Mouse (Mus musculus) adrenal gland, adult (tissue): ENCODE measurements at regions not wholly inside any gene's neighbourhood (a gene's known extent, or its start where the extent isn't known, plus 50 kb on each side); places are given as distances from the start of the nearest gene placed in this dataset.
A peak's percentile ranks its signal among the peaks of the same experiment; 100 is the strongest.

Experiments used
- DNase-seq, 2 experiments: peaks; one replicate each; pipeline ENCODE4 v3.0.0; 2022 to 2023; ENCODE audit warnings: low spot score in 1 of 2; ENCODE audit not compliant: inconsistent age in 2 of 2

DNA sequence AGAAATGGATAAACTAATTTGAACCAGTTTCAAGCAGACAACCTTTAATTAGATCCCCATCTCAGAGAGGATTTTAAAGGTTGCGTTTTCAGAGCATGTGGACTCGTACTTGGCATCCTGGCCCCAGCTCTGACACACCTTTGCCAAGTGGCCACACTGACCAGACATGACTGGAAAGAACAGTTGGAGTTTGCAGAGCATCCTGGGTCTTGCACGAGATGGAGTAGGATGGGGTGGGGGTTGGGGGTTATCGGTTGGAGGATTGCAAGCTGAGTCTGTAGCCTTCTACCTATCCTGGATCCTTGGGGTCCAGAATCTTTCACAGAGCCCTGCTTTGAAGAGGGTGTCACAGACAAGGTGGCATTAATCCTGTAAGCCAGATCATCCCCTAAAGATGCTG is 550.9 kb upstream of the Mgmt start:
- no peak for DNase-seq

DNA sequence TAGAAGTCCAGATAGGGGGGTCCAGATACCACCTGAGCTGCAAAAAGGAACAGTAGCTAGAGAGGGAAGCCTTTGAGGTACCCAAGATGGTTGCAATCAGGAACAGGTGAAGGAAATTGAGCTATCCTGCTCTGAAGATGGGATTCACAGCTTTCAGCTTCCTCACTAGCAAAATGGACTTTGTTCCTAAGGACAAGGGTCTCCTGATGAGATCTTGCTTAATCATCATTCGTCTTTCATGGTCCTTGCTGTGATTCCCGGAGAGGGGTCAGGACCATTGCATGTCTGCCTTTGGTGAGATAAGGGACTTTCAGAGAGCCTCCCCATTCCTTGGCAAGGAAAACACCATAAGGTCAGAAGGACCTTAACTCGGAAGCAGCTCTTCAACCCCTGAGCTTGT is 549.4 kb upstream of the Mgmt start:
- no peak for DNase-seq

DNA sequence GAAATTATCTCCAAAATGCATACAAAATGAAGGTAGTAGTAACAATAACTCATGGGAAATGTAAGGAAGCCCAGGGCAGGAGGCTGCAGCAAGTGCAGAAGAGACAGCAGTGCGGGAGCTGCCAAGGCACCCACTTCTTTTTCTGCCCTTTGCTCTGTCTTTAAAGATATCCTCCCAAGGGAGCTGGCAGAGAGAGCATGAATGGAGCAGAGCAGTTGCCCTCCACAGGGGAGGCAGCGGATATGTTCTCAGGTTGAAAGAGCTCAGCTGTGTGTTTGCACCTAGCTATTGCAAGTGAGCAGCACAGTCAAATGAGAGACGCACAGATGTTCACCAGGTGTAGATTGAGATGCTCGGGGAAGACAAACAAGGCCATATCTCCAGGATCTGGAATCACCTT is 547.9 kb upstream of the Mgmt start:
- no peak for DNase-seq

DNA sequence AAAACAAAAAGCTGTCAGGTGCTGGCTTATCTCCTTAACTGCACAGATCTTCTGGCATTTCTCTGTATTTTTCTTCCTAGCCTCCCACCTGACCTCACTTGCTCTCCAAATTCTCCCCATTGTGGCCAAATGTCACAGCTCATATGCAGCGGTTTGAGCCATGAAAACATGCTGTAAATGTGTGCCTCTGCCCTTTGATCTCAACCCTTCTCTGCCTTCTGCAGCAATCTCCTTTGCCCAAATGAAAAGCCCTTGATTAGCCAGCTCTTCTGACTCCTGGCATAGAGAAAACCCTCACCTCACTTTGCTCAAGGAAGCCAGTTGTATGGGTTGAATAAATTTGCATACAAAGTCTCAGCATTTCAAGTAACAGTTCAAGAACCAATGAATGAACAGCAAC is 546.1 kb upstream of the Mgmt start:
- DNase-seq = no peak

DNA sequence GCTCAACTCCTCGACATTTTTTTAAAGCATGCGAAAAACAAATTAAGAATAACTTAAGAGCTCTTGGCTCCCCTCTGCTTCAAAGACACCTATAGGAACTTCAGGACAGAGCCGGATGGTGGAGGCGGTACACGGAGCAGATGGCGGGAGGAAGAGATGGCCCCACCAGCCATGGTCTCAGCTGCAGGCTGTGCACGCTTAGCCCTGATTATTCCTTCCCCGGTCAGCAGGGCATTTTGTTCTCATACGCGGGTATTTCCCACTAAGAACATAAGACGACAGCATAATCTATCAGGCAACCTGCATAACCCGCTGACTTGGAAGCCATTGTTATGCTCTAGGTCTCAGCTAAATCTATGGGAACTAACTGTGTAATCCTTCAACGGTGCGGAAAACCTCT is 544.8 kb upstream of the Mgmt start:
- no peak for DNase-seq

DNA sequence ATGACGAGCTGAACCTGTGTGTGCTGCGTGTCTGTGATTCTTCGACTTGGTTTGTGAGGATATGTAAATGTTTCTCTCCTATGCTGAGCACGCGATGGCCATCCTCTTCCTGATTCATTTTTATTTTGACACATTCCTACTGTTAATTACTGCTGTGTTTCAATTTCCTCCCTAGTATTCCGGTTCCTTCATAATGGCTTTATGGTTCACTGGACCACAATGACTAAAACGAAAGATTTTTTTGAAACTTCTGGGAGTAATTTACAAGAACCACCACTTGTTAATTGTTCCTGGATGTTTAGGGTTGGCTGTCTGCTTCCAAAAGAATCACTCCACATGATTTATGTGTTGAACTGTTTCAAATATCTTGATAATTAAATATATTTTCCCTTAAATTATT is 537.4 kb upstream of the Mgmt start:
- no peak for DNase-seq

DNA sequence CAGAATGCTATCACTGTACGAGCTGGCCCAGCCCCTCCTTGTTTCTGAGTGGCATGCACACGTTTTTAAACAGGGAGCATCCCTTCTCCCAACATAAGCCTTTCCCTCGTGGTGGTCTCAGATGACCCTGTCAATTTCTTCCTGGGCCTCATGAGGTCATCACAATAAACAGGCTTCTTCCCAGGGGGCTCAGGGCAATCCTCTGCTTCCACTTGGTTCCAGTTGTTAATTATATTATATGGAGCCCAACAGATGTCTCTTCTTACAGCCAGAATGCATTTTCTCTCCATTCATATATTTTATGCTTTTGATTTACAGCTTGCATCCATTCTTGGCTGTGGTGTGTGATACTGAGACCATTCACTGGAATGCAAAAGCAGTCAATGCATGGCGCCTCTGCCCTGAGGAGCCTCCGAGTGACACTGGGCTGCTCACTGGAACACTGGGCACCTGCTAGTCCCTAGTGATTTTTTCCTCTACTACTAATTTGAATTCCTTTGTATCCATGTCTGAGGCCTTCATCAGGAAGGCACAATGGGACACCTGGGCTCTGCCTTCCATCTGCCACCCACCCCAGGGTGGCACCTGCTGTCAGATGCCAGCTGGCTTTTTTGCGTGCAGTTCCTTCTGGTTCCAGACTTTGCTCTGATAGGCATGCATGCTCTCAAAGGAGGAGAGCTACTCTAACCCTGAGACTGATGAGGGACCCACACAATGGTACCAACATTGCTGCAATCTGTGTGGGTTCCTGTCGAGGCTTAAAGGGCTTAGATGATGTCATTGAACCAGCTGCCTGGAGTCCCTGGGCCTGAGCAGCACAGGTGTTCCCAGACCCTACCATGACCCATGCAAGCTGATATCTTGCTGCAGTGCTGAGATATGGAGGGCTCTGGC is 528.8 kb upstream of the Mgmt start:
- no peak for DNase-seq

DNA sequence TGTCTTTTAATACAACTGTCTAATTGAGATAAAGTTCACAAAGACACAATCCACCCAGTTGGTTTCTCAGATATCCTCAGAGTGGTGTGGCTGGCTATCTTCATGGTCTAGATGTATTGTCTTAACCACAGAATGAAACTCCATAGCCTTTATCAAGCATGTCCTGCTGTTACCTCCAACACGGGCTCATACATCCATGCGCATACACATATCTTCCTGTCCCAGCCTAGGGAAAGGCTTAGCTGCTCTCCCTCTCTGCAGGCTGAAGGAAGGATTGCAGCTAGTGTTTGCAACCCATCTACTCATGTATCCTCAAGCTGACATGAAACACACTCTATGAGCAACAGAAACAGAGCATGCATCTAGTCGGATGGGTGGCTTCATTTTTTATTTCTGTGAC is 517.2 kb upstream of the Mgmt start:
- no peak for DNase-seq

DNA sequence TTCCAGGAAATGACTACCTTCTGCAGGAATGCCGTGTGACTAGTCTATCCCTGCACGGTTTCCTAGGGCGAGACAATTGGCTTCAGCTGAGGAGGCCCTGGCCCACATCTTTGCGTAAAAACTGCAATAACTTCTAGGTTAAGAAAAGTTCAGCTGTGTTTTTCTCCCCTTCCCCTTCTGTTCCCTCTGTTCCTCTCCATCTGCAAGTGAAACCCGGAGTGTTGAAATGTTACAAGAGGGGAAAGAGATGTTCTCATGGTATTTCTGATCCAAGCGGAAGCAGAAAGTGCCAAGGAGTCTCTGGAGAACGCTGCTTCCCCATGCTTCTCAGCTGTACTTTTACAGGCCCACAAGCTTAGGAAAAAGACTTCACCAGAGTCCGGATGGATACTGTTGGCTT is 516.7 kb upstream of the Mgmt start:
- peak in 1 of 2 experiments; percentile 23 for DNase-seq

DNA sequence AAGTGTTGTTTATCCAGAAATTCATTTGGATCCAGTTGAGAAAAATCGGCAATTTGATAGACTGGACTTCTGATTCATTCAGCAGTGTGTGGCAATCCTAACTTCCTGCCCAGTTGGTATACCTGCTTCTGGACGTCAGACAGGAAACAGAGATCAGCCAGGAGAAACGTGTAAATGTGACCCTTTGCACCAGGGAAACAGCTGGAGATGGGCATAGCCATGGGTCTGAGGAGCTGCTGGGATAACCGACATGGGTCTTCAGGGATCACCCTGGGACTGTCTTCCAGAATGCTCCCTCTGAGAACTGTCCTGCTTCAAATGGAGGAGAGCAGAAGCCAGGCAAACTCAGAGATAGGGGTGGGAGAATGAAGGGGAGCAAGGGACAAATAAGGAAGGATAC is 516.1 kb upstream of the Mgmt start:
- DNase-seq = no peak

DNA sequence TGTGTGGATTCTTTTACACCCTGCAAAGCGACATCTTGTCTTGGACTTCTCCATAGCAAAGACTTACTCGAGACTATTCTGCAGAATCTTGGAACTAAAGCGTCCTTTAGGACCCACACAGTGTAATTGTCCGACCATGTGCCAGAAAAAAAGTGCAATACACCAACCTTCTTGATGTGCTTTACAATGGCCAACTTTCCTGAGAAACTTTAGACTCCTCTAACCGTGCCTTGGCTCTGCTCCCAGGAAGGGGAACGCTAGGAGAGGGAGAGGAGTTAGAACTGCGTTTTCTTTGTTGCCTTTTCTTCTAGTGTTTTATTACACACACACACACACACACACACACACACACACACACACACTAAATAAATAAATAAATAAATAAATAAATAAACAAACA is 515.1 kb upstream of the Mgmt start:
- DNase-seq = no peak

DNA sequence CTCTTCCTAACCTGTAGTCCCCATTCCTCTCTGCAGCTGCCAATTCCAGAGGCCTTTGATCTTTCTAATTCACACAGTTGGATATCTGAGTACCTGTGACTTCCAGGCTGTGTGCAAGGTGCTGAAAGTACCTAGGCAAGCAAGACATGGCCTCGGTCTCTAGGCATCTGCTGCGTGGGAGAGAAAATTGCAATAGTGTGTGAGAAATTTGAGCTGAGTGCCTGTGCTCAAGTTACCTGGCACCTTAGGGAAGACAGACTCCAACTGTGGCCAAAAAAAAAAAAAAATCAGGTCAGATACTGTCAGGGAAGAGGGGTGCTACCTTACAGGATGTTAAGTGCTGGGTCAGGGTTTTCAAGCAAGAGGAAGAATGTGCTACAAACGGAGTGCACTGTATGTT is 514.7 kb upstream of the Mgmt start:
- no peak for DNase-seq

DNA sequence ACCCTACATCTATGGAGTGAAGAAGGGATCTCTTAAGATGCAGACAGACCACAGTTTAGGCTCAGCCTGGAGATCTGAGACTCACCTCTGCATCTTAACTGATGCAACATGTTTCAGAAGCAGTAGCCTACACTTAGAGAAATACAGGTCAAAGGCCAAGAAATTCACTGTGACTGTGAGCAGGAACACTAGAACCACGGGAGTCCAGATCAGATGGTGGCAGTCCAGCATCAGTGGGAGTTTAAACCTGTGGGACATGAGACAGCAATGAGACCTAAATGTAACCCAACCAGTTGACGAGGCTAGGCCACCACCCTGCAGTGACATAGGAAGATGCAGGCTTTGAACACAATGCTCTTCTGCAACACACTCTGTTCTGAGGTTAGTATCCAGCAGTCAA is 511.1 kb upstream of the Mgmt start:
- no peak for DNase-seq

DNA sequence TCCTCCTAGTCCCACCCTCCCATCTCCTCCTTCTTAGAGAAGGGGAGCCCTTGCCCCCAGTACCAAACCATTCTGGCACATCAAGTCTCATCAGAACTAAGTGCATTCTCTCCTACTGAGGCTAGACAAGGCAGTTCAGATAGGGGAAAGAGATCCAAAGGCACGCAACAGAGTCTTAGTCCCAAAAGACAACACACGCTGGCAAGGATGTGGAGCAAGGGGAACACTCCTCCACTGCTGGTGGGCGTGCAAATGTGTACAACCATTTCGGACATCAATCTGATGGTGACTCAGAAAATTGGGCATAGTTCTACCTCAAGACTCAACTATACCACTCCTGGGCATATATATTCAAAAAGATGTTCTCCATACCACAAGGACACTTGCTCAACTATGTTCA is 506.7 kb upstream of the Mgmt start:
- DNase-seq = no peak

DNA sequence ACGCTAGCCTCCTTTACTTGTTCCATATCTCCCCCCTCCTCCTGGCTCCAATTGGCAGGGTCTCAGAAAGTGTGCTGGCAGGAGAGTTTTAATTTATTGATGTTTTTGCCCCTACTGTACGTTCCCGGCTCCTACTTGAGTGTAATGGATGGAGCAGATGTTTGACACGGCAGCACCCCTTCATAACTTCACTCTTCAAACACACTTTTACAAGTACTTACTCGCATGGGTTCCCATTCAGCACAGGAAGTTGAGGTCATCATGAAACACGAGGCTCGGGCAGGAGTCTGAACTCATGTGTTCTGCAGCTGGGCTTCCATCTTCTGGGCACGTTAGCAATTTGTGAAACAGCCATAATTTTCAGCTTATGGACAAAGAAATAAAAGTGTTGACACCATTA is 504.3 kb upstream of the Mgmt start:
- DNase-seq = no peak

DNA sequence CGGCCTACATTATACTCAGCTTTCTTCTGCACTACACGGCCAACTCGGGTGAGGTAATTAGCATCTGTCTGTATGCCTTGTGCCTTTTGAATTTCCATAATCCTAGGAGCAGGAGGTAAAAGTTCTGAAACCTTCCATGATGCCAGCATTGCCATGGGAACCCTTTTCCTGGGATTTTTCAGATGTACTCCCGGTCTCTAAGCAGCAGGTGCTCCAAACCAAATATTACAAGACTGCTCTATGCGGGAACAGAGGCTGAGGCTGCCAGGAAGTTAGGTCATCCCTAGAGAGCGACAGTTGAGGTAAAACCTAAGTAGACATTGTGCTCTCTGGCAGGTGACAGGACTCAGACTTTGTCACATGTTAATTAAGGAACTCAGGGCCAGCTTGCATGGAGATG is 501.0 kb upstream of the Mgmt start:
- no peak for DNase-seq

DNA sequence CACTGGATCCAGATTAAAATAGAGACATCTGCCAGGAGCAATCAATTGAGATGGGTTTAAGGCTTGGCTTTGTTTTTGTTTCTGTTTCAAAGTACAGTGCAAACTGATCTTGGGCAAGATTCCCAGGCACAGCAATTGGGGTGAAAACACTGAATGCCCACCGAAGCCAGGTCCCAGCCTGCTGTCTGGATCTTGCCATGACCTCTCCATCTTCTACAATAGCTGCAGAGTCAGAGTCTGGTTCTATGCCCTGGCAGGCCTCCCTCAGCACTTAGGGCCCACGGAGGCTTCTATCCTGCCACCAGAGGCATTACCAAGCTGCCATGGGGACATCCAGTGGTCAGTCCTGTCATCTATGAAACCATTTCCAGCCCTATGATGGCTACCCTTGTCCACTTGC is 498.6 kb upstream of the Mgmt start:
- no peak for DNase-seq

DNA sequence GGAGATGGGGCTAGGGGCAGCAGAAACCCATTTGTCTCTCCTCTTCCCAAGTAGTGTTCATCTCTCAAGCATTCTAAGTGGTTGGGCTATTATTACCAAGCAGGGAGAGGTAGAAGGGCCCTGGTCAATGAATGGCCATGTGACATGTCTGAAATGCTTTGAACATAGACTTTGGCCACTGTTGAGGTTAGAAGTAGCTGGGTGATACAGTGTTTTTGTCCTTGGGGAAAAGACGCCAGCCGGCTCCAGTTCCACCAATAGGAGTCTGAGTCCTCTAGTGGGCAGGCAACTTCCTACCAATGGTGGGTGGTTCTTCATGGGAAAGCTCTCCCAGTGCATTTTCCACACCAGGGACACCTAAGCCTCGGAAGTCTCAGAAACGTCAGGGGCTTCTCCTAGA is 497.3 kb upstream of the Mgmt start:
- no peak for DNase-seq

DNA sequence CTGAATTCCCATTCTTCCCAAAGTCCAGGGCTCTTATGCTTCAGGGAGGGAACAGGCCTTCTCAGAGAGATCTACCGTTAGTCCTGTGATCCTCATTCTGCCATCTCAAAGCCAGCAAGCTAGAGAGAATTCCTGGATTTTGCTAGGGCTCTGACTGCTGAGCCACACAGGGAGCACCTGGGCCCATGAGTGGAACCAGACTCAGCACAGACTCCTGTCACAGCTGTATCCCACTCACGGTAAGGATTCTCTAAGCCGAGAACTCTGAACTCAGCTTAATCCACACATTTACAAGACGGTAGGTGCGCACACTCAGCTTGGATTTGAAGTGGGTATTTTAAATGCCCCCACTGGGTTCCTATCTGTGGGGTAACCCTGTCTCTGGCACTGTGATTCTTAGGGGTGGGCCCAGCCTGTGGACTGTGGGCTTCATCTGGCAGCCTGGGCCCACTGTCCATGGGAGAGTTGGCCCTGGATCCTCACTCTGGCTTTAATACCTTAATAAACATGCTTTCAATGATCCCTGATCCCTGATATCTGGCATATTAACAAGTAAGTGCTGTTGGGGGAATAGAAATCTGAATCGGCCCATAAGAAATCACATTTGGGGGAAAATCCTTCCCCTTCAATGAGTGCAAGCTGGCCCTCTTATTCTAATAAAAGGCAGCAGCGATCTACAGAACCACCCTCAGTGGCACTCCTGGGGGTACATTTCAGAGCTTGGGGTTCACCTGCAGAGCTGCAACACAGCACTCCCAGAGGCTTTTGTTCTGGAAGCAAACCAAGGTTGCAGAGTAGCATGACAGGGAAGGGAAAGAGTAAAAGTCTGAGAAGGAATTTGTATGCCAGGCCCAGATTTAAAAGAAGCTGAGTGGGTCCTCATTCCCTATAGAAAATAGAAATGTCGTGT is 491.5 kb upstream of the Mgmt start:
- no peak for DNase-seq

DNA sequence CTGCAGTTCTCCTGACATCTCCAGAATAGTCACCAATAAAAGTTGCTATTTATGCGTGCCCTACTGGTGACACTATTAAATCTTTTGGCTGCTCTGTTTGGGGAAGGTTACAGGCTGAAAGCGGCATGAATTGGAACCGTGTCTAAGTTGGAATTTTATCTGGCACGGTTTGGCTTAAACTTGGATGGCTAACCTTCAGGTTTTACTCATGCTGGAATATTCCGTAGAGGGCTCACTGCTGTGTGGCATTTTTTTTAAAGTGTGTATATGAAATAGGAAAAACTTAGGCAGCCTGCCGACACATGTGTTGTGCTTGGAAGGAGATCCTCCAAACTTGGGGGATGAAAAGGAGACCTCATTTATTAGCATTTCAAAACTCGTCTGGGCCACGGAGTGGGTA is 489.0 kb upstream of the Mgmt start:
- peak in 1 of 2 experiments; percentile 63 for DNase-seq

DNA sequence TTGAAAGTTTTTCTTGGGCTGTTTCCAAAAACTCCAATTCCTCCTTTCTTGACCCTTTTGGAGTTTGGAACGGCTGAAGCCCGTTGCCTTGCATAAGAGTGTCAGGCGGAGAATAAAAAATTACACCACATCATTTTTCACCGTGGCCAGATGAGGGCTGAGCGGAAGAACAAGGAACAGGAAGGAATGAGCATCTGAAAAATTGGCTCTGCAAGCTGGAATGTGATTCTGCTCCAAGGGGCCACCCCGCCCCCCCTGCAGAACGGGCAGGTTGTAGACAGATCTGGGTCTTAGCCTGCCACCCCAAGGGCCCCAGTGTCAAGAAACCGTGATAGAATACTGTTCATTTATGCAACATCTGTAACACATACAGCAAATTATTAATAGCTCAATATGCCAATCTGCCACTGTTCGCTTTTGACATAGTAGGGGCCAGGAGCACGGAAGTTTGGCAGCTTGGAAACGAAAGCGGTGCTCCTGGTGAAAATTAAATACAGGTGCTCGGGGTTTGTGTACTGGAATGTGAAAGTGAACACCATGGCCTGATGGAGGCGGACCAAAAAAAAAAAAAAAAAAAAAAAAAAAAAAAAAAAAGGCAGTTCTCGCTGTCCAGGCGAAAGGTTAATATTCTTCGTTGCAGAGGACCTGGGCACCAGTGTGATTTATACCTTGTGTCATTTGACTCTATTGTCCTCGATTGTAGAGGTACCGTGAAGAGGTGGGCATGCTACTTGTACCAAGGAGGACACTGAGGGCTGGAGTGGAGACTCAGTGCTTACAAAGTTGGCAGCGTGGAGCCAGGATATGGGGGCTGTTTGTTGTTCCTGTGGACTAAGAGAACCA is 487.9 kb upstream of the Mgmt start:
- DNase-seq = peak; percentile 23 to 64
